19 mouse cellular contexts compared by ENCODE assay signal in genomic region chr7:115233850-115234436, GRCm38 (mm10).
DNase-seq lines count a peak whose midpoint lies in the region; ATAC-seq and TF ChIP-seq lines count a peak whose summit lies in the region.
"Had no signal": no experiment of that assay in that cellular context is flagged by ENCODE, and none has a peak within 500 bp of the region (broad histone marks: within the 10 kb centered on the region; RNA-seq: fewer than 3 reads in every experiment).

No protein-coding gene starts in this region.

- H3K9ac ChIP-seq in heart, embryonic 14.5 days (ENCODE audit: low read length) = no peak overlapping the region
- H3K9ac ChIP-seq in lung, postnatal 0 days (replicated peaks; ENCODE audit: low read depth) = no peak overlapping the region
- H3K9ac ChIP-seq in embryonic facial prominence, embryonic 11.5 days (replicated peaks; ENCODE audit: low read length) = no peak overlapping the region
- H3K9ac ChIP-seq: hindbrain, embryonic 15.5 days; limb, embryonic 12.5 days had no signal

- H3K4me2 ChIP-seq in heart, embryonic 14.5 days (ENCODE audit: low read length) = no peak overlapping the region
- no peak overlapping the region for H3K4me2 ChIP-seq in lung, postnatal 0 days (replicated peaks; ENCODE audit: low read depth, low read length)
- no peak overlapping the region for H3K4me2 ChIP-seq in embryonic facial prominence, embryonic 11.5 days (ENCODE audit: low read depth, low read length)
- H3K4me2 ChIP-seq: hindbrain, embryonic 15.5 days; limb, embryonic 12.5 days had no signal

- H3K36me3 ChIP-seq in heart, embryonic 14.5 days (ENCODE audit: control insufficient read depth, insufficient read depth, low read length) = no peaks in the 10 kb centered on the region
- no peaks in the 10 kb centered on the region for H3K36me3 ChIP-seq in lung, postnatal 0 days (ENCODE audit: insufficient read depth, low read length)
- H3K36me3 ChIP-seq in embryonic facial prominence, embryonic 11.5 days (replicated peaks; ENCODE audit: control insufficient read depth, insufficient read depth, low read depth, low read length) = no peaks in the 10 kb centered on the region
- H3K36me3 ChIP-seq: G1E; hindbrain, embryonic 15.5 days; limb, embryonic 12.5 days had no signal

- H3K27me3 ChIP-seq in heart, embryonic 14.5 days (ENCODE audit: control insufficient read depth, insufficient read depth, low read length) = no peaks in the 10 kb centered on the region
- no peaks in the 10 kb centered on the region for H3K27me3 ChIP-seq in lung, postnatal 0 days (replicated peaks; ENCODE audit: insufficient read depth, low read length)
- H3K27me3 ChIP-seq in embryonic facial prominence, embryonic 11.5 days (ENCODE audit: control insufficient read depth, insufficient read depth, low read length) = no peaks in the 10 kb centered on the region
- H3K27me3 ChIP-seq: hindbrain, embryonic 15.5 days; limb, embryonic 12.5 days had no signal

- H3K4me1 ChIP-seq in heart, embryonic 14.5 days (ENCODE audit: control insufficient read depth in 2 of 2, insufficient read depth in 2 of 2, low read length in 2 of 2) = peaks cover 15 to 16% of the 10 kb centered on the region in 2 experiments
- H3K4me1 ChIP-seq in lung, postnatal 0 days (ENCODE audit: insufficient read depth, low read depth, low read length) = no peaks in the 10 kb centered on the region
- H3K4me1 ChIP-seq in embryonic facial prominence, embryonic 11.5 days (ENCODE audit: control insufficient read depth, insufficient read depth, low read length) = 0 out of 2 replicates have a peak, but pooled peaks cover 2% of the 10 kb centered on the region
- H3K4me1 ChIP-seq: hindbrain, embryonic 15.5 days had no signal

- no peak for TF ChIP-seq CTCF in lung, postnatal 0 days (IDR thresholded peaks at IDR 0.05)

- H3K27ac ChIP-seq in heart, embryonic 14.5 days (replicated peaks in 1 of 2; ENCODE audit: control insufficient read depth in 1 of 2, insufficient read depth in 1 of 2, low read depth in 2 of 2, low read length in 2 of 2) = peak overlapping the region; percentile 68 to 69
- H3K27ac ChIP-seq in lung, postnatal 0 days (ENCODE audit: low read length) = no peak overlapping the region
- H3K27ac ChIP-seq in embryonic facial prominence, embryonic 11.5 days (replicated peaks; ENCODE audit: low read depth, low read length) = no peak overlapping the region
- H3K27ac ChIP-seq: hindbrain, embryonic 15.5 days; limb, embryonic 12.5 days had no signal

- H3K9me3 ChIP-seq in heart, embryonic 14.5 days (ENCODE audit: control insufficient read depth, low read length) = no peaks in the 10 kb centered on the region
- H3K9me3 ChIP-seq in lung, postnatal 0 days (ENCODE audit: low read length) = no peaks in the 10 kb centered on the region
- H3K9me3 ChIP-seq in embryonic facial prominence, embryonic 11.5 days (replicated peaks; ENCODE audit: control insufficient read depth, low read length) = no peaks in the 10 kb centered on the region
- H3K9me3 ChIP-seq: G1E; hindbrain, embryonic 15.5 days; limb, embryonic 12.5 days had no signal

- peak; percentile 48 for ATAC-seq in heart, embryonic 14.5 days (ENCODE audit: insufficient number of reproducible peaks, insufficient read depth, low FRiP score, low read depth)
- ATAC-seq in lung, postnatal 0 days = no peak; the same call in 1 of the 2 replicates
- ATAC-seq in embryonic facial prominence, embryonic 11.5 days (replicated peaks; ENCODE audit: insufficient number of reproducible peaks, low FRiP score, low TSS enrichment, low read depth) = 0 out of 2 replicates have a peak, but pooled peaks have one; percentile 44

- H3K4me3 ChIP-seq in heart, embryonic 14.5 days (ENCODE audit: control insufficient read depth in 1 of 2, insufficient read depth in 1 of 2, low read depth in 1 of 2, low read length in 2 of 2) = no peak overlapping the region
- H3K4me3 ChIP-seq in lung, postnatal 0 days (ENCODE audit: low read depth, low read length) = no peak overlapping the region
- no peak overlapping the region for H3K4me3 ChIP-seq in embryonic facial prominence, embryonic 11.5 days (ENCODE audit: low read depth, low read length)
- H3K4me3 ChIP-seq: erythroblast, embryonic 14.5 days; hindbrain, embryonic 15.5 days; limb, embryonic 12.5 days; myocyte had no signal

- TF ChIP-seq EP300 in lung, postnatal 0 days (IDR thresholded peaks at IDR 0.05) = peak; percentile 14; the same call in 1 of the 2 replicates

- no peak for DNase-seq in heart, postnatal 4 days
- no peak for DNase-seq in lung, postnatal 0 days (ENCODE audit: low spot score)
- DNase-seq in lung, postnatal 14 days = no peak
- DNase-seq in embryo, embryonic 10 days (ENCODE audit: low spot score) = peak; percentile 34
- DNase-seq in embryonic facial prominence, embryonic 11.5 days (ENCODE audit: low spot score) = no peak
- no peak for DNase-seq in cerebellum, postnatal 25 days
- DNase-seq: adrenal gland, adult 2 months; cerebellum, adult 18-20 months; gastrocnemius, postnatal 14 days; kidney, adult 11 months; kidney, postnatal 10 days; right cerebral cortex, postnatal 14 days; thymus, postnatal 4 days had no signal

- WGBS in heart, embryonic 14.5 days = 21% methylated on average over 10 of the region's 10 CpGs
- WGBS in lung, postnatal 0 days = 46% methylated on average over 10 of the region's 10 CpGs
- WGBS in embryonic facial prominence, embryonic 11.5 days = 52% methylated on average over 10 of the region's 10 CpGs

Comparison
In these comparisons a context has a peak if more than half of its experiments do, and no peak if none do; other contexts are left out.
1. H3K27ac ChIP-seq: peak in heart, embryonic 14.5 days (2 of 2); none in lung, postnatal 0 days (single experiment) and embryonic facial prominence, embryonic 11.5 days (single experiment).